Mouse (Mus musculus) neural tube, embryonic 11.5 days (tissue): ENCODE data around the gene Agap1. TPM values are rescaled to one million over a fixed set of nuclear protein-coding genes. Genes with fewer than 3 reads are reported as not detected.
A peak's percentile ranks its signal among the peaks of the same experiment; 100 is the strongest.

Experiments
- ATAC-seq: fragments of 200-750 bp; cut with Nextera tagmentation; 2 replicates; pipeline ENCODE4 v1.8.0; 2017; ENCODE audit warnings: moderate number of reproducible peaks, mild to moderate bottlenecking, moderate TSS enrichment, moderate library complexity; ENCODE audit not compliant: insufficient read depth, low FRiP score, low TSS enrichment
- DNase-seq: peaks from one replicate; pipeline ENCODE4 v3.0.0-alpha.2; 2015; ENCODE audit warnings: low spot score
- H3K27ac ChIP-seq: fragments of 300-500 bp; sonication (generic); 2 replicates; pipeline ENCODE4 v1.5.1; 2014; ENCODE audit warnings: low read depth, mild to moderate bottlenecking, low read length
- H3K27me3 ChIP-seq: fragments of 300-500 bp; sonication (generic); 2 replicates; pipeline ENCODE4 v1.6.1; 2014; ENCODE audit warnings: mild to moderate bottlenecking, low read length, mixed read lengths; ENCODE audit not compliant: control insufficient read depth, insufficient read depth
- H3K36me3 ChIP-seq: fragments of 300-500 bp; sonication (generic); 2 replicates; pipeline ENCODE4 v1.6.1; 2014; ENCODE audit warnings: mild to moderate bottlenecking, low read length, moderate library complexity, mixed read lengths; ENCODE audit not compliant: control insufficient read depth, insufficient read depth
- H3K4me1 ChIP-seq: fragments of 300-500 bp; sonication (generic); 2 replicates; pipeline ENCODE4 v1.6.1; 2014; ENCODE audit warnings: low read length, mixed read lengths; ENCODE audit not compliant: control insufficient read depth, insufficient read depth
- H3K4me2 ChIP-seq: fragments of 300-500 bp; sonication (generic); 2 replicates; pipeline ENCODE4 v1.6.1; 2014; ENCODE audit warnings: low read depth, mild to moderate bottlenecking, moderate library complexity
- H3K4me3 ChIP-seq: fragments of 300-500 bp; sonication (generic); 2 replicates; pipeline ENCODE4 v1.5.1; 2014; ENCODE audit warnings: low read depth, low read length
- H3K9ac ChIP-seq: fragments of 300-500 bp; sonication (generic); 2 replicates; pipeline ENCODE4 v1.6.1; 2014; ENCODE audit warnings: mild to moderate bottlenecking, low read length
- H3K9me3 ChIP-seq: fragments of 300-500 bp; sonication (generic); 2 replicates; pipeline ENCODE4 v1.6.1; 2016; ENCODE audit warnings: low read length; ENCODE audit not compliant: control insufficient read depth
- WGBS: fragments of 180-500 bp; shearing (Covaris S2); extraction: QIAGEN DNeasy Blood & Tissue Kit; methylation state at CpG from one replicate; pipeline ENCODE4 v1.1.7; 2014; 5-methylcytosine and 5-hydroxymethylcytosine counted together
- polyA plus RNA-seq: library from polyadenylated mRNA; unstranded; fragments of >200 nt; fragmentation: Nextera tagmentation; extraction: Ambion mirVana; gene quantifications from 2 replicates; pipeline ENCODE4 v1.2.1, GENCODE M21; 2014

Agap1 gene
- polyA plus RNA-seq, 1 experiment from 2014 or later, result 31.1 TPM

GRCm38 (mm10) chr1:89594999-89595398, 140.4 kb downstream of the Agap1 start:
- Histone ChIP-seq H3K4me1 (peaks cover 6% of the 10 kb centered on the region; the same call in 1 of the 2 replicates), H3K9ac (no peak overlapping the region), H3K4me2 (no peak overlapping the region), H3K9me3 (no peaks in the 10 kb centered on the region), H3K4me3 (no peak overlapping the region), H3K36me3 (0 out of 2 replicates have a peak, but pooled peaks cover 4% of the 10 kb centered on the region), H3K27me3 (no peaks in the 10 kb centered on the region), H3K27ac (no peak overlapping the region)
- no peak for DNase-seq
- 92% methylated on average over 8 of the region's 8 CpGs for WGBS
- ATAC-seq, result no peak

GRCm38 (mm10) chr1:89595421-89595820, 140.8 kb downstream of the Agap1 start:
- Histone ChIP-seq H3K4me1 (peaks cover 8% of the 10 kb centered on the region; the same call in 1 of the 2 replicates), H3K4me2 (no peak overlapping the region), H3K36me3 (0 out of 2 replicates have a peak, but pooled peaks cover 4% of the 10 kb centered on the region), H3K4me3 (no peak overlapping the region), H3K27ac (no peak overlapping the region), H3K27me3 (no peaks in the 10 kb centered on the region), H3K9ac (no peak overlapping the region), H3K9me3 (no peaks in the 10 kb centered on the region)
- WGBS, result 95% methylated on average over 7 of the region's 7 CpGs
- no peak for ATAC-seq
- no peak for DNase-seq

DNA sequence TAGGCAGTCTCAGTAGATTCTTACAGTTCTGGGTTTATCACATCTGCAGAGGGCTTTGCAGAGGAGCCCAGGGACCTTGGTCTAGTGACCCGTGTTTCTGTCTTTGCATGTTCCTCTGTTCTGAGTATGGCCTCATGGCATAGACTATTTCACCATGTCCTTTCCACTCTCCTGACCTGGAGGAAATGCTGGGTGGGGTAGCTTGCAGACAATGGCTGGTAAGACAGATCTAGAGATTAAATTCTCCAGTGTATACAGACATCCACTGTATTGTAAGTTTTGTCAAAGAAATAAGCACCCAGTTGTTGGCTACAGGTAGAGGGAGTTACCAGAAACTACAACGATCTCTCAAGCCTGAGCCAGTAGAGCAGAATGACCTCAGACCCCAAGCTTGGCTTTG, 141.6 kb downstream of the Agap1 start:
- no peak overlapping the region for H3K9ac ChIP-seq
- no peak overlapping the region for H3K4me2 ChIP-seq
- no peak overlapping the region for H3K27ac ChIP-seq
- H3K27me3 ChIP-seq, result no peaks in the 10 kb centered on the region
- no peak for ATAC-seq
- H3K9me3 ChIP-seq, result no peaks in the 10 kb centered on the region
- no peak for DNase-seq
- H3K4me1 ChIP-seq, result peaks cover 8% of the 10 kb centered on the region; the same call in 1 of the 2 replicates
- 0 out of 2 replicates have a peak, but pooled peaks cover 2% of the 10 kb centered on the region for H3K36me3 ChIP-seq
- H3K4me3 ChIP-seq, result no peak overlapping the region
- WGBS, result 90% methylated on average over 2 of the region's 2 CpGs

DNA sequence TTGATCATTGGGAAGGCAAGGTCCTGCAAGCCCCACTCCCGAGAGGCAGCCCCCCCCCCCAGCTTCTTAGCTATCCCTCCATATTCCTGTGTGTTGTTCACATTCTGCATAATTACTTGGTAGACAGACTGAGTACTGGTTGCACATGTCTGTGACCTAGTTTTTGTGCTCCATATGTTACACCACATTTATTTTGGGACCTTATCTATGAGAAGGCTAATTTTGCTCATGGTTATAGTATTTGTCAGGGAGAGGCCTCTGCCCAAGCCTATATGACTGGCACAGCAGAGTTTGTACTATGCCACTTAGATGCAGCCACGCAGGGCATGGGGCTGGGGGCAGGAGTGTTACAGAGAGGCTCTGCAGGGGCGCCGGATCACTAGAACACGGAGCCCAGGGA, 144.3 kb downstream of the Agap1 start:
- Histone ChIP-seq H3K36me3 (no peaks in the 10 kb centered on the region), H3K4me1 (peaks cover 8% of the 10 kb centered on the region; the same call in 1 of the 2 replicates)
- WGBS, result 90% methylated on average over 5 of the region's 5 CpGs

GRCm38 (mm10) chr1:89599983-89600741, 145.6 kb downstream of the Agap1 start:
- no peak overlapping the region for H3K4me2 ChIP-seq
- ATAC-seq, result no peak
- H3K9ac ChIP-seq, result no peak overlapping the region
- no peak overlapping the region for H3K27ac ChIP-seq
- H3K36me3 ChIP-seq, result no peaks in the 10 kb centered on the region
- 84% methylated on average over 11 of the region's 11 CpGs for WGBS
- H3K9me3 ChIP-seq, result no peaks in the 10 kb centered on the region
- H3K27me3 ChIP-seq, result no peaks in the 10 kb centered on the region
- H3K4me3 ChIP-seq, result no peak overlapping the region
- peaks cover 8% of the 10 kb centered on the region; the same call in 1 of the 2 replicates for H3K4me1 ChIP-seq
- no peak for DNase-seq

More for the DNA sequence above, 144.3 kb downstream of the Agap1 start:
- Histone ChIP-seq H3K4me2 (no peak overlapping the region), H3K9ac (no peak overlapping the region), H3K9me3 (no peaks in the 10 kb centered on the region), H3K27ac (no peak overlapping the region), H3K27me3 (no peaks in the 10 kb centered on the region), H3K4me3 (no peak overlapping the region)
- DNase-seq (no peak), ATAC-seq (no peak)

- Histone ChIP-seq H3K36me3 (no peaks in the 10 kb centered on the region), H3K4me1 (peaks cover 8% of the 10 kb centered on the region; the same call in 1 of the 2 replicates)
These were observed 146.7 kb downstream of the Agap1 start for GRCm38 (mm10) chr1:89601349-89601748.

DNA sequence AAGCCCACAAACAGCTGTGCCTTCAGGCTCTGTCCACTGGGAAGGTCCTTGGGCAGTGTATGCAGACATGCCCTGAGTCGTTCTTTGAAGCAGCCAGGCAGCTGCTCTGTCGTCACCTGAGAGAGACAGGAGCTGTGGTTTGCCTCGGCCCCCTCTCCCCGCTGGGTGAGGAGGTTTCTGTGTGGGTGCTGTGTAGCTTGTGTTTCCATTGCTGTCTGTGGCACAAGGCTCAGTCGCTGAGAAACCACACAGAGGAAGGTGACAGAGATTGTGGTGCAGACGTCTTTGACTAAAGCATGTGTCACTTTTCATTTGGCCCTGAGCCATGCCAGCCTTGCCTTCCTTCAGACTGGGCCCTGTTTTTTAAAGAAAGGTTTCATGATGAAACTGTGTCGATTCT, 148.3 kb downstream of the Agap1 start:
- H3K36me3 ChIP-seq, result no peaks in the 10 kb centered on the region
- DNase-seq, result no peak
- H3K9ac ChIP-seq, result no peak overlapping the region
- no peak for ATAC-seq
- H3K27ac ChIP-seq, result no peak overlapping the region
- H3K4me1 ChIP-seq, result peaks cover 8% of the 10 kb centered on the region; the same call in 1 of the 2 replicates
- H3K4me3 ChIP-seq, result no peak overlapping the region
- H3K4me2 ChIP-seq, result no peak overlapping the region
- 63% methylated on average over 7 of the region's 7 CpGs for WGBS
- H3K9me3 ChIP-seq, result no peaks in the 10 kb centered on the region
- no peaks in the 10 kb centered on the region for H3K27me3 ChIP-seq

More at GRCm38 (mm10) chr1:89601349-89601748, 146.7 kb downstream of the Agap1 start:
- Histone ChIP-seq H3K27ac (no peak overlapping the region), H3K4me3 (no peak overlapping the region), H3K4me2 (no peak overlapping the region), H3K9me3 (no peaks in the 10 kb centered on the region), H3K9ac (no peak overlapping the region), H3K27me3 (no peaks in the 10 kb centered on the region)
- ATAC-seq (no peak), DNase-seq (no peak)
- WGBS, result 88% methylated on average over 7 of the region's 7 CpGs

GRCm38 (mm10) chr1:89606612-89607011, 152.0 kb downstream of the Agap1 start:
- Histone ChIP-seq H3K4me1 (no peaks in the 10 kb centered on the region; the same call in 1 of the 2 replicates), H3K27ac (no peak overlapping the region), H3K36me3 (no peaks in the 10 kb centered on the region; the same call in 1 of the 2 replicates), H3K9ac (no peak overlapping the region), H3K27me3 (no peaks in the 10 kb centered on the region), H3K9me3 (no peaks in the 10 kb centered on the region), H3K4me3 (no peak overlapping the region), H3K4me2 (no peak overlapping the region)
- no peak for ATAC-seq
- 42% methylated on average over 5 of the region's 5 CpGs for WGBS
- DNase-seq, result peak; percentile 69

DNA sequence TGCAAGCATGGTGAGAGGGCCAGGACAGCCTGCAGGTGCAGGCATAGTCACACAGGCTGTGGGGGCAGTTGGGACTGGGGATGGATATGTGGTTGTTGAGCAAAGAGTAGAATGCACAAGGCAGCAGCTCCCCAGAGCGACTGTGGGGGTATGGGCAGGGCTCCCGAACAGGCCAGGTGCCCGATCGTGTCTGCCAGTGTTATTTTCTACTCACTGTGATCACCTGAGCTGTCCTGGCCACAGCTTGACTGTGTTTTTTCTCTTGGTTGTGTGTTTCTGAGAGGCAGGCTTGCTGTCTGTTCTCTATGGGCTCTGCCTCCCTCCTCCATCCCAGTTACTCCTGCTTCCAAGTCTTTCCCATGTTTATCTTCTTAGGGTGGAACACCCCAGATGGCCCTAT, 154.2 kb downstream of the Agap1 start:
- Histone ChIP-seq H3K9ac (no peak overlapping the region), H3K9me3 (no peaks in the 10 kb centered on the region), H3K4me3 (no peak overlapping the region), H3K27ac (no peak overlapping the region), H3K27me3 (no peaks in the 10 kb centered on the region), H3K36me3 (no peaks in the 10 kb centered on the region; the same call in 1 of the 2 replicates), H3K4me2 (no peak overlapping the region), H3K4me1 (no peaks in the 10 kb centered on the region)
- ATAC-seq (no peak), DNase-seq (no peak)
- WGBS, result 96% methylated on average over 4 of the region's 4 CpGs
